Mouse (Mus musculus) cerebellum, postnatal 14 days (tissue): ENCODE data around the gene Mis18a.

Experiments used
- DNase-seq, 2 experiments: peaks; one replicate each; pipeline ENCODE4 v3.0.0; 2021; ENCODE audit warnings: mixed read lengths in 2 of 2

The Mis18a gene

GRCm38 (mm10) chr16:90703646-90704045, 23.6 kb downstream of the Mis18a start:
- DNase-seq: no peak

- no peak for DNase-seq
These were observed 25.7 kb downstream of the Mis18a start for GRCm38 (mm10) chr16:90701541-90701940.

GRCm38 (mm10) chr16:90699390-90699789, 27.8 kb downstream of the Mis18a start:
- DNase-seq: no peak

GRCm38 (mm10) chr16:90696306-90696705, 30.9 kb downstream of the Mis18a start:
- no peak for DNase-seq

- DNase-seq: no peak
These were observed 32.1 kb downstream of the Mis18a start for GRCm38 (mm10) chr16:90695121-90695520.

GRCm38 (mm10) chr16:90694719-90695118, 32.5 kb downstream of the Mis18a start:
- peak; percentile 43 to 70 for DNase-seq

- DNase-seq: no peak
These were observed 33.6 kb downstream of the Mis18a start for GRCm38 (mm10) chr16:90693625-90694024.

- DNase-seq: peak in 1 of 2 experiments; percentile 26
These were observed 34.4 kb downstream of the Mis18a start for GRCm38 (mm10) chr16:90692704-90693385.

GRCm38 (mm10) chr16:90687687-90688263, 39.4 kb downstream of the Mis18a start:
- DNase-seq: no peak

- no peak for DNase-seq
These were observed 40.2 kb downstream of the Mis18a start for GRCm38 (mm10) chr16:90687011-90687410.

GRCm38 (mm10) chr16:90684092-90684491, 43.1 kb downstream of the Mis18a start:
- DNase-seq: no peak

- no peak for DNase-seq
These were observed 47.2 kb downstream of the Mis18a start for GRCm38 (mm10) chr16:90679984-90680383.

- DNase-seq: peak in 1 of 2 experiments; percentile 37
These were observed 48.4 kb downstream of the Mis18a start for GRCm38 (mm10) chr16:90678820-90679219.

GRCm38 (mm10) chr16:90676920-90677574, 50.2 kb downstream of the Mis18a start:
- DNase-seq: no peak

- DNase-seq: no peak
These were observed 52.6 kb downstream of the Mis18a start for GRCm38 (mm10) chr16:90674651-90675050.

GRCm38 (mm10) chr16:90673507-90674354, 53.5 kb downstream of the Mis18a start:
- DNase-seq: peak; percentile 58 to 76
